Mouse (Mus musculus): ENCODE data around the gene Lias.

Lias gene

GRCm38 (mm10) chr5:65428321-65428720, 37.0 kb downstream of the Lias start:
- DNase-seq: no peak

DNA sequence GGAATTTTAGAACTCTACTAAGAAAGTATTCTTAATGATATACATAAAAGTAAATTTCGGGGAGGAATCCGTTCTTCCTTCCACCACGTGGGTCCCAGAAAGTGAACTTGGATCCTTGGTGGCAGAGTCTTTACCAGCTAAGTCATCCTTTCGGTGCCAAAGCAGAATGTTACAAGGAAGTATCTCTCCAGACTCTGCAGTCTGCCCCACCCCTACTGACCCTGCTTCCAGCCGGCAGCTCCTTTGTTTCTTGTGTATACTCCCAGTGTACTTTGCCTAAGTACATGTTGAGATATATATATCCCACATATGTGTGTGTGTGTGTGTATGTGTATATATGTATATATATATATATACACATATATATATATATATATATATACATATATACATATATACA, 38.1 kb downstream of the Lias start:
- DNase-seq: no peak

DNA sequence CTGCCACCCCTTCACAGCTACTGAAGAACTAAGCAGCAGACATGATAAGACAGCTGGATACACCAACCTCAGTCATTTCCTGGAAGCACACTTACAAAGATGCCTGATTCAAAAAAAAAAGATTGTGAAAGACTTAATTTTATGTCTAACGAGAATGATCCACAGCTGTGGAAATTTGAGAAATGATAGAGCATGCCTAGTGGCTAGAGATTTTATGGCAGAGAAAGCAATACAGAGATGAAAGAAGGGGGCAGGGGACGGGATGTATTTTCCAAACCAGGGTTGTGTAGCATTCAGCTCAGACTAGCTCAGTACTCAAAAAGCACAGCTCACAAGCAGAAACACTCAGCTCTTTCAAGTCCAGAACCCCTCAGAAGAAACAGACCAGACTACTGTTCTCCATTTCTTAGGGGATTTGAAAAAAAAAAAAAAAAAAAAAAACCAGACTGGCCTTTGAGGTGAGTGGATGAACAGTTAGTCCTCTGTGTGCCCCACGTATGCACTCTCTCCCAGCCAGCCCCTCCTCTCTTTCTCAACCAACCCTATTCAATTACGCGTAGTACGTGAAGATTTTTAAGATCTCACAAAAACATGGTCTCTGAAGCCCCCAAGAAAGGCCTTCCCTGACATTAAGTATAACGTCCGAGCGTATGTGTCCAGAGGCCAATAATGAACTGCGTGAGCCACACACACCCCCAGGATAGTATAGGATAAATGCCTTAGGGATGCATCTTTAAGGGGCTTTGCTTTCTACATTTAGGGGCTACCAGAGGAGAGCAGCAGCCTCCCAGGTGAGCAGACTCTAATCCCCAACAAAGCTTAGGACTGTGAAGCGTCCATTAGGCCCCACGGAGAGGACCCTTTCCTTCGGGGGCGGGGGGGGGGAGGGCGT, 43.4 kb downstream of the Lias start:
- peak; percentile 29 for DNase-seq

DNA sequence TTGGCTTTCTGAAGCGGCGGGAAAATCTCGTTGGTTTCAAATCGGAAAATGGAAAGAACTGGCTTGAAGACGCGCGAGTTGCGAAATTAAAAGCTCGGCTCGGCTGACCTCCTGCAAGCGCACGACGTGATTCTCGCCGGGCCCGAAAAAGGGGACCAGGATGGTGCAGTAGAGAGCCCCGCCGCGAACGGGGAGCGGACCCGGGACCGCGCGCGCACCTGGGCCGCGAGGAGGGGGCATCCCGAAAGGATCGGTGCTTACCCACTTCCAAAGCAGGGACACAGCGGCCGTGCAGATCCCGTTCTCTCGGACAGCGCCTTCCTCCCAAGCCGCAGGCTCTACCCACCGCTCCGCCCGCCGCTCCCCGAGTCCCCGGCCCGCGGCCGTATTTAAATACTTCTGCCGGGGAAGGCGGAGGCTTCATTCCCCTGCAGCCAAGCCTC, 44.1 kb downstream of the Lias start:
- DNase-seq: no peak

GRCm38 (mm10) chr5:65435806-65436561, 44.7 kb downstream of the Lias start, which contains the start of gene Ugdh:
Ugdh (minus strand) TSS chr5:65435949.
- peak; percentile 98 for DNase-seq

DNA sequence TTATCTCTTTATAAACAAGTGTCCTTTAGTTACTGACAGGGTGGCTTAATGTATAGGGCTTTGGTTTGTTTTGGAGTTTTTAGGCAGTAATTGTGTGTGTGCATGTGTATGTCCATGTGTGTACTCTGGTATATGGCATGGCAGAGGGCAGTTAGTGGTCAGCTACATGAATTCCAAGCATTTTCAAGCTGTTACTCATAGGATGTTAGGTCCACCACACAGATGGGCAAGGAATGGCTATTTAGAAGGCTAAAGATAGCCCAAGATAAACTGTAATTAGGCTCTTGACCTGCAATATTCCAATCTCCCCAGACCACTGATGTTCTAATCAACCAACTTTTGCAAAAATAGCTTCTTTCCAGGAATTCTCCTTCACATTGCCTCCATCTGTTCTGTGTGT, 46.7 kb downstream of the Lias start:
- no peak for DNase-seq

DNA sequence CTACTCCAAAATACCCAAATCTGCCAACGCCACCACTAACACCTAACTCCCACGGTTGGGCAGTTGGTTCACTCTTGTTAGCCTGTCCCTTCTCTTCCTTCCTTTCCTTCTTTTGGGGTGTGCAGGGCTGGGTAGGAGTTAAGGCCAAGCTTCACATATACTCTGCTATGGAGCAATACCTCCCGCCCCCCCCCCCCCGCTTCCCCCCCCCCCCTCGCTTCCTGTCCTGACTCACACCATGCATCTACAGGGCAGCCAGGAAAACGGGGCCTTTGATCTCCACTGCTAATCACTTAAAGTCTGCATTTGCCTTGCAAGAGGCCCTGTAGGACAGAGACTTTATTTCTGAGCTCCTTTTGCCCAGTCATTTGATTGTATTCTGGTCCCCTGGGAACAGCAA, 53.7 kb downstream of the Lias start:
- no peak for DNase-seq

GRCm38 (mm10) chr5:65446756-65447155, 55.5 kb downstream of the Lias start:
- DNase-seq: no peak

- peak; percentile 91 for DNase-seq
Measured at GRCm38 (mm10) chr5:65447826-65448225, 56.5 kb downstream of the Lias start.

DNA sequence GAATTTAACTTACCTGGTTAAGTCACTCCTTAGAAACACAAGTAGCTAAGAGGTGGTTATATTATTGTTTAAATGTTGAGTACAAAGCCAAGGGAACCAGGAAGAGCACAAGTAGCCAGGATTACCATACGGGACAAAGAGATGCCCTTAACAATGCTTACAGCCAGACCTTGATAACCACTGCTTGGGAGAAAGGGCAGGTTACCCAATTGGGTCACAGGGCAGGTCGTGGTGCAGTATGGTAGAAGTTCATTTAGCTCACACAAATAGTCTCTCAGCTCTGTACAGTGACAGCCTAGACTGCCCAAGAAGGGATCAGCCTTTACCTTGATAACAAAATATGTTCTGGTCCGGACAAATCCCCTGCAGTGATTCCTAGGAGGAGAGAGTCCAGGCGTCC, 57.6 kb downstream of the Lias start:
- DNase-seq: no peak

GRCm38 (mm10) chr5:65454771-65455170, 63.5 kb downstream of the Lias start:
- DNase-seq: no peak

GRCm38 (mm10) chr5:65457086-65457827, 66.0 kb downstream of the Lias start:
- no peak for DNase-seq

DNA sequence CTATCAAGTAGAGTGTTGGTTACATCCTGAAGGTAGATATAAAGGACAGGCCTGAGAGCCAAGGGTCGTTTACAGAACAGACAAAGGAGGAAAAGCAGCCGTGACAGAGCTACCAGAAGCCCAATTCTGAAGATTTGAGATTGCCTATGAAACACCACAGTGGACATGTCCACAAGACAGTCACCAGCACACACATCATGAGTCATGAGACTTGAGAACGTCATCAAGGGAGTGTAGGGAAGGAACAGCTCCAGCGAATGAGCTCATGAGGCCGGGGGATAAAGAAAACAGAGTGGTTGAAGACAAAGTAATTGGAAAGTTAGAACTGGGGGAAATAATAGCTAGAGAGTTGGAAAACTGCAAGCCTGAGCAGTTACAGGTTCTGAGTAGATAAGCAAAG, 66.5 kb downstream of the Lias start:
- DNase-seq: no peak

DNA sequence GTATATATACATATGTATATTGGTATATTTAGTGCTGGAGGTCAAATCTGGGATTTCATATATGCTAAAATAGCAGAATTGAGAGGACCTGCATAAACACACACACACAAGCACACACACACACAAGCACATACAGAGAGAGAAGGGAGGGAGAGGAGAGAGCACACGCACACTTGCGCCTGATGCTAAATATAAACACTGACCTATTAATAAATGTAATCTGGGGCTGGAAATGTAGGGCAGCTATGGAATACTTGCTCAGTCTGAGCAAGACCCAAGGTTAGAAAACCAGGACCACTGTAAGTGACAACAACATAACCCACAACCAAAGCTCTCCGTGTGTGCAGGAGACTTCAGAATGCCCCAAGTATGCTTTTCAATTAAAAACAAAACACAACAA, 68.2 kb downstream of the Lias start:
- DNase-seq: no peak

All from cerebellum, adult 11-12 months (tissue).